Mouse (Mus musculus): ENCODE data around the gene Znrf1. TPM values are rescaled to one million over a fixed set of nuclear protein-coding genes. Genes with fewer than 3 reads are reported as not detected.

Gene Znrf1
- polyA plus RNA-seq, 1 experiment = 103 TPM

DNA sequence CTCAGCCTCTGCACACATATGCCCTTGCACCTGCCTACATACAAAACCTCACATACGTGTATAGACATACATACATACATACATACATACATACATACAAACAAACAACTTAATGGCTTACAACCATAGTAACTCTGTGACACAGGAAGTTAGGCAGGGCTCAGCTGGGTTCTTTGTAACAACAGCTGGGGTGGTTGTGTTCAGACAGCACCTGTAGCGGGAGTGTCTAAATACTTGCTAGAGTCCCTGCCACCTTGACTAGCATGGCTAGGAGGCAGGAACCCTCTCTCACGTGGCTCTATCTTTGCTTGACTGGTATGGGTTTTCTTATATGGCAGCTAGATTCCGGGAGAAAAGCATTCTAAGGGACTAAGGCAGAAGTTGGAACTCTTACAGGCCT lies 27.8 kb downstream of the Znrf1 start:
- no peak for TF ChIP-seq CTCF (IDR thresholded peaks at IDR 0.05; ENCODE audit: insufficient read depth, low read length)
- no peak for TF ChIP-seq POLR2A (IDR thresholded peaks at IDR 0.05; ENCODE audit: borderline replicate concordance, extremely low read depth, low read depth, low read length)
- H3K4me1 ChIP-seq (ENCODE audit: control insufficient read depth, insufficient read depth, low read length) = peaks cover 11% of the 10 kb centered on the region
- no peak for DNase-seq
- no peak overlapping the region for H3K4me3 ChIP-seq (replicated peaks; ENCODE audit: extremely low read depth, low read depth, low read length)
- WGBS = 82% methylated on average over 4 of the region's 4 CpGs

DNA sequence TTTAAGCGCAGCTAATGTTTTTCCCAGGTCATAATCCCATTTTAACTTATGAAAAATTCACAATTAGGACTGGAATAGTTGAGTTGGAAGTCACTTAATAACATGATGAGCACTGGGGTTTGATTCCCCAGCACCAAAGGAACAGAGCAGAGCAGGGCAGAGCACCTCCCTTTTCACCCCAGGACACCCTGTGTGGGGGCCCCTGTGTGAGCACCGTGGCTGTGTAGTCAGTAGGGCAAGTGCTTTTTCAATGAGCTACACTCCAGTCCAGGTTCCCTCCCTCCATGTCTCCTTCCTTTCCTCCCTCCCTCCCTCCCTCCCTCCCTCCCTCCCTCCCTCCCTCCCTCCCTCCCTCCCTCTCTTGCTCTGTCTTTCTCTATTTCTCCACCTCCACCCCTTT lies 28.2 kb downstream of the Znrf1 start:
- Histone ChIP-seq H3K4me1 (ENCODE audit: control insufficient read depth, insufficient read depth, low read length) (peaks cover 11% of the 10 kb centered on the region), H3K4me3 (replicated peaks; ENCODE audit: extremely low read depth, low read depth, low read length) (no peak overlapping the region)
- no peak for DNase-seq
- no peak for TF ChIP-seq POLR2A (IDR thresholded peaks at IDR 0.05; ENCODE audit: borderline replicate concordance, extremely low read depth, low read depth, low read length)
- TF ChIP-seq CTCF (IDR thresholded peaks at IDR 0.05; ENCODE audit: insufficient read depth, low read length) = no peak
- 59% methylated on average over 2 of the region's 2 CpGs for WGBS

DNA sequence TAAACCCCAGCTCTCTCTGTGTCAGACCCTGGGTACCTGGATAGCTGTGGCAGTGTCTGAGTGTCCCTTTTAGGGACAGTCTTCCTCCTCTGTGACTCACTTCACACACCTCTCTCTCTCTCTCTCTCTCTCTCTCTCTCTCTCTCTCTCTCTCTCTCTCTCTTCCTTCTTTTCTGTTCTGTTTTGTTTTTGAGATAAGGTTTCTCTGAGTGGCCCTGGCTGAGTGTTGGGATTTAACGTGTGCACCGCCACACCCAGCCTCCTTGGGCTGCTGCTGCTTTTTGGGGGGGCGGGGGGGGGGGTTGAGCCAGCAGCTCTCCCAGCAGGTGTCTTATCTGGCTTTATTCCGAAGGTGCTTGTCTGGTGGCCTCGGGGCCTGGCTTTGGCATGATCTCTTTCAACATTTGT lies 29.9 kb downstream of the Znrf1 start:
- 33% methylated on average over 5 of the region's 5 CpGs for WGBS
- TF ChIP-seq POLR2A (IDR thresholded peaks at IDR 0.05; ENCODE audit: borderline replicate concordance, extremely low read depth, low read depth, low read length) (no peak), CTCF (IDR thresholded peaks at IDR 0.05; ENCODE audit: insufficient read depth, low read length) (no peak)
- Histone ChIP-seq H3K4me1 (ENCODE audit: control insufficient read depth, insufficient read depth, low read length) (peaks cover 14% of the 10 kb centered on the region), H3K4me3 (replicated peaks; ENCODE audit: extremely low read depth, low read depth, low read length) (no peak overlapping the region)
- no peak for DNase-seq

DNA sequence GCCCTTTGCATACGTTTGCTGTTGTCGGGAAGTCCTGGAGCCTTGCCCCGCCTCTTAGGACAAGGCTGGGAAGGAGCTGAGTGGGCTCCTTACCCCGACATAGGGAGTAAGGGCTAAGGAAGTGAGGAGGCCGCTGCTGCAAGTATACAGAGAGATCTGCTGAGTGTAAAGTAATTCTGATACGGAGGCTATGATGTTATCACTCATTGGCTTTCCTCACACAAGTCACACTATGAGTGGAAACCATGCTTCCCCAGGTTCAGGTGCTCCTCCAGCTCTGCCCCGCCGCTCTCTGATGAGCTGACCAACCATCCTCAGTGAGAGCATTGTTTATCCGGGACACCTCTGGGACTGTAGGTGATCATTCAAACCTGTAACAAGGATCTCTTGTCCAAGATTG lies 30.4 kb downstream of the Znrf1 start:
- Histone ChIP-seq H3K4me3 (replicated peaks; ENCODE audit: extremely low read depth, low read depth, low read length) (no peak overlapping the region), H3K4me1 (ENCODE audit: control insufficient read depth, insufficient read depth, low read length) (peaks cover 14% of the 10 kb centered on the region)
- DNase-seq = no peak
- WGBS = 51% methylated on average over 9 of the region's 9 CpGs
- no peak for TF ChIP-seq POLR2A (IDR thresholded peaks at IDR 0.05; ENCODE audit: borderline replicate concordance, extremely low read depth, low read depth, low read length)
- TF ChIP-seq CTCF (IDR thresholded peaks at IDR 0.05; ENCODE audit: insufficient read depth, low read length) = no peak

DNA sequence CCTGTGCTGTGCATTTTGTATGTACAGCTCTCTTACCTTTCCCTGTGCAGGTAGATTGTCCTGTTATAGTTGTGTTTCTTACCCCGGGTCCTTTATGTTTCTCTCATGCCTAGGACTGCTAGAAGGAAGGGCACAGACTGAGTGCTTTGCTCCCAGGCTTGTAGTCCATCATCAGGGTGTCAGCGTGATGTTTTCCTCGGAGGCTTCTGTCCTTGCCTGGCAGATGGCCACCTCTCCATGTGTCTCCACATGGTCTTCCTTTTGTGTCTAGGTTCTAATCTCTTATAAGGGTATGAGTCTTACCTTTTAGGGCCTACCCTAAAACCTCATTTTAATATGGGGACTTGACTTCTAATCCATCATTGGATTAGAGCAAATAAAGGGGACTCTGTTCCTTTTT lies 31.7 kb downstream of the Znrf1 start:
- DNase-seq = no peak
- no peak overlapping the region for H3K4me3 ChIP-seq (replicated peaks; ENCODE audit: extremely low read depth, low read depth, low read length)
- TF ChIP-seq POLR2A (IDR thresholded peaks at IDR 0.05; ENCODE audit: borderline replicate concordance, extremely low read depth, low read depth, low read length) (no peak), CTCF (IDR thresholded peaks at IDR 0.05; ENCODE audit: insufficient read depth, low read length) (no peak)
- WGBS = 41% methylated on average over 3 of the region's 3 CpGs
- peaks cover 15% of the 10 kb centered on the region for H3K4me1 ChIP-seq (ENCODE audit: control insufficient read depth, insufficient read depth, low read length)

DNA sequence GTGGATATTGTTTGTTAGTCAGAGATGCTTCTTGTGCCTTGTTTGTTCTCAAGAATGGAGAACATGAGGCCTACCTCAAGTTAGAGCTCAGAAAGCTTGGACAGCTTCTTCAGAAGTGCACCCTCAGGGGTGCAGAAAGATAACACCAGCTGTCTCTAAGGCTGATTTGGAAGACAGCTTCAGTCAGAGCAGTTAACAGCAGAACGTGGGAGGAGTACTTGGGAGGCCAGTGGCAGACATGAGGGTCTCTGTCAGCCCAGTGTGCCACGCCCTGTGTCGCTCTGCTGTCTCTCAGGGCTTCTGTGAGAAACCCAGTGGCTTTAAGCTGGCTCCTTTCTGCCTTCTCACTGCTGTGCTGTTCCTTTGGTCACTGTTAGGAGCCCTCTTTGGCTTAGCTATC lies 32.1 kb downstream of the Znrf1 start:
- no peak for DNase-seq
- 67% methylated on average over 3 of the region's 3 CpGs for WGBS
- H3K4me3 ChIP-seq (replicated peaks; ENCODE audit: extremely low read depth, low read depth, low read length) = no peak overlapping the region
- no peak for TF ChIP-seq POLR2A (IDR thresholded peaks at IDR 0.05; ENCODE audit: borderline replicate concordance, extremely low read depth, low read depth, low read length)
- no peak for TF ChIP-seq CTCF (IDR thresholded peaks at IDR 0.05; ENCODE audit: insufficient read depth, low read length)
- peaks cover 17% of the 10 kb centered on the region for H3K4me1 ChIP-seq (ENCODE audit: control insufficient read depth, insufficient read depth, low read length)

DNA sequence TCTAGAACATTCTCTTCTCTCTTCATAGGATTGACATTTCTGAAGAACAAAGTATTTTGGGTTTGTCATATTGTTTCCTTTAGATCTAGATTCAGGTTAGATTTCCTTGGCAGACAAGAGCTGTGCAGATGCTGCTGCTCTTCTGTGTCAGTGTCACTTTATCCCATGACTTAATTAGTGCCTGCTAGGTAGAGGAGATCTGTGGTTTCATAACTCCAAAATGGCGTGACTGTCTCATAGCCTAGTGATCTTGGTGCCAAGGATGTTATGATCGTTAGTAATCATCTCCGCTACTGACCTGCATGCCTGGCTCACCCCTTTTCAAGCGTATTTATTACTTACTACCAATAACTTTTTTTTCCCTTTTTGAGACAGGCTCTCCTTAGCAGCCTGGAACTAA lies 34.0 kb downstream of the Znrf1 start:
- Histone ChIP-seq H3K4me1 (ENCODE audit: control insufficient read depth, insufficient read depth, low read length) (peaks cover 20% of the 10 kb centered on the region), H3K4me3 (replicated peaks; ENCODE audit: extremely low read depth, low read depth, low read length) (no peak overlapping the region)
- TF ChIP-seq CTCF (IDR thresholded peaks at IDR 0.05; ENCODE audit: insufficient read depth, low read length) (no peak), POLR2A (IDR thresholded peaks at IDR 0.05; ENCODE audit: borderline replicate concordance, extremely low read depth, low read depth, low read length) (no peak)
- no peak for DNase-seq
- WGBS = 76% methylated on average over 4 of the region's 4 CpGs

DNA sequence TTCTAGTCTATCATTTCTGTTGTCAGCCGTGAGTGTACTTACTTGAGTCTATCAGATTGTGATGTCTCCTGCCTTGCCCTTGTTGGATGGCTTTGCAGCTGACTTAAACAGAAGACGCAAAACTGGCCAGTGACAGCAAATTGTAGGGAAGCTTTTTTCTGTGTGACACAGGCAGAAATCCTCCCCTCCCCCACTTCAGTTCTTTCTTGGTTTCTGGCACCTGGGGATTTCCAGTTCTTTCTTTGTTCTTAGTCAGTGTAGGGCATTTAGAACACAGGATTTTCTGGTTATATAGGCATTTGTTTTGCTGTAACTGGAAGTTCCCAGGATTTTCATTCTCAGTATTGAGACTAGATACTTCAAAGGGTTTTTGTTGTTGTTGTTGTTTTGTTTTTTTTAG lies 34.5 kb downstream of the Znrf1 start:
- WGBS = 53% methylated on average over 2 of the region's 2 CpGs
- TF ChIP-seq CTCF (IDR thresholded peaks at IDR 0.05; ENCODE audit: insufficient read depth, low read length) (no peak), POLR2A (IDR thresholded peaks at IDR 0.05; ENCODE audit: borderline replicate concordance, extremely low read depth, low read depth, low read length) (no peak)
- Histone ChIP-seq H3K4me1 (ENCODE audit: control insufficient read depth, insufficient read depth, low read length) (peaks cover 18% of the 10 kb centered on the region), H3K4me3 (replicated peaks; ENCODE audit: extremely low read depth, low read depth, low read length) (no peak overlapping the region)
- DNase-seq = no peak

DNA sequence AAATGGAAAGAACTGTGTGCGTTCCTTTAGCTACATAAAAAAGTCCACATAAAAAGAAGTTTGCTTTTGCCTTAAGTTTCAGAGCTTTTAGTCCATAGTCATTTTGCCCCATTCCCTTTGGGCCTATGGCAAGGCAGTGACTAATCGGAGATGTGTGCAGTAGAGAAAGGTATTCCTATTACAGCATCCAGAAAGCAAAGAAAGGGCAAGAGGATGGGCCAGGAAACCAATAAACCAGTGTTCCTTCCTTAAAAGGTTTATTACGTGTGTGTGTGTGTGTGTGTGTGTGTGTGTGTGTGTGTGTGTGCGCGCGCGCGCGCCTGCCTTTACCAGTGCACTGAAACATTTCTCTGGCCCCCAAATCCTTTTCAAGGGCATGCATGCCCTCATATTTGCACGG lies 35.8 kb downstream of the Znrf1 start:
- TF ChIP-seq POLR2A (IDR thresholded peaks at IDR 0.05; ENCODE audit: borderline replicate concordance, extremely low read depth, low read depth, low read length) (no peak), CTCF (IDR thresholded peaks at IDR 0.05; ENCODE audit: insufficient read depth, low read length) (no peak)
- peaks cover 9% of the 10 kb centered on the region for H3K4me1 ChIP-seq (ENCODE audit: control insufficient read depth, insufficient read depth, low read length)
- H3K4me3 ChIP-seq (replicated peaks; ENCODE audit: extremely low read depth, low read depth, low read length) = no peak overlapping the region
- WGBS = 75% methylated on average over 10 of the region's 10 CpGs
- no peak for DNase-seq

DNA sequence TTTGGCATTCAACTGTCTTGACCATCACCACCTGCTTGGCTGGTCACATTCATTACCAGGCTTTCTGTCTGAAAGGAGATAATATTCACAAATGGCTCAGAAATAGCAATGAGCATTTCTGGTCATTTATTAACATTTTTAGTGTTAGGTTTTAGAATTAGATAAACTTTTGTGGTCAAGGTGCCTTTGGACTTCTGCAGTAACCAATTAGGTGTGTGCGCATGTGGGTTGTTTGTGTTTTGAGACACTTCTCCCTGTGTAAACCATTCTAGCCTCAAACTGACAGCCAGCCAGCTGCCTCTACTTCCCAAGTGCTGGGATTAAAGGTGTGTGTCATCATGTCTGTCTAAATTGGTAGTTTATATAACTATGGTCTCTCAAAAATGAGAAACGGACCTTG lies 36.5 kb downstream of the Znrf1 start:
- Histone ChIP-seq H3K4me1 (ENCODE audit: control insufficient read depth, insufficient read depth, low read length) (peaks cover 9% of the 10 kb centered on the region), H3K4me3 (replicated peaks; ENCODE audit: extremely low read depth, low read depth, low read length) (no peak overlapping the region)
- 73% methylated on average over 2 of the region's 2 CpGs for WGBS
- DNase-seq = no peak
- TF ChIP-seq POLR2A (IDR thresholded peaks at IDR 0.05; ENCODE audit: borderline replicate concordance, extremely low read depth, low read depth, low read length) (no peak), CTCF (IDR thresholded peaks at IDR 0.05; ENCODE audit: insufficient read depth, low read length) (no peak)
